Mouse (Mus musculus): ENCODE results near the gene Lias. TPM values are rescaled to one million over a fixed set of nuclear protein-coding genes. Genes with fewer than 3 reads are reported as not detected.
A peak's percentile ranks its signal among the peaks of the same experiment; 100 is the strongest.

Lias gene
- polyA plus RNA-seq, 1 experiment from 2014 or later = 70.4 TPM

DNA sequence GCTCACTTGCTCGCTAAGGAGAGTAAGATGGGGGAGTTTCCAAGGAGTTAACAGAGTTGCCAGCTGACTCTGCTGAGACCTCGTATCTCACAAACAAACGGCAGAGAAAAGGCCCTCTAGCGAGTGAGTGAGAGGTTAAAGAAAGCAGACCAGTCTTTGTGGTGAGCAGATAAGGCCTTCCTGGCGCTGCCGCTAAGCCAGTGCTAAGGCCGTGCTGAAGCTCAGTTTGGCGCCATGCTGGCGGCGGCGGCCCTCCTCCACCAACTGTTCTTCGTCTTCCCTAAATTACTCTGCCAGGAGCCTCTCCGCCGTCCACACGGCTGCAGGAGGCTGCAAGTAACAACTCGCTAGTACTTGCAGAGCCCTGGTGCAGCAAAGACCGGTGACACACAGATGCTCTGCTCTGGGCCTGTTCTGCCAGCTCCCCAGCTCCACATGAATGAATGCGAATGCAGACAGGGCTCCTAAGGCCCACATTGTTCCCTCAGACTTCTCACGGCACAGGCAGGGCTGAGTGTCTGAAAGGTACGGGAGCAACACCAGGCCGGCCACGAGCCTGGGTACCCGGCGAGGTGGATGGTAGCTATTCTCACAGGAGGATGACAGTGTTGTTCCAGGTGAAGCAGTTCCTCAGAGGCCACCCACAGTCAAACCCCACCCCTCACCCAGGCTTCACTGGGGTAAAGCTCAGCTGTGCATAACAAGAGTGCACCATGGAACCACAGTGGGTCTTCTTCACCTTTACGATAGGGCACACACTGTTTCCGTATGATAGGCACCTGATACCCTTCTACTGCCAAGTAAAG lies 24.6 kb downstream of the Lias start:
- Histone ChIP-seq H3K4me2 (ENCODE audit: low read depth, low read length) (peak overlapping the region; percentile 19; the same call in 1 of the 2 replicates), H3K9ac (replicated peaks; ENCODE audit: low read length) (peak overlapping the region; percentile 50), H3K27ac (replicated peaks; ENCODE audit: low read depth, low read length) (peak overlapping the region; percentile 76), H3K36me3 (replicated peaks; ENCODE audit: control insufficient read depth, insufficient read depth, low read depth, low read length) (peaks cover 5% of the 10 kb centered on the region), H3K4me1 (ENCODE audit: control insufficient read depth, insufficient read depth, low read length) (no peaks in the 10 kb centered on the region; the same call in 1 of the 2 replicates), H3K9me3 (replicated peaks; ENCODE audit: control insufficient read depth, low read length) (no peaks in the 10 kb centered on the region), H3K27me3 (ENCODE audit: control insufficient read depth, insufficient read depth, low read length) (no peaks in the 10 kb centered on the region), H3K4me3 (ENCODE audit: low read depth, low read length) (no peak overlapping the region)
- whole genome bisulfite sequencing = 18% methylated on average over 26 of the region's 26 CpGs
- peak; percentile 84 for ATAC-seq (replicated peaks; ENCODE audit: insufficient number of reproducible peaks, low FRiP score, low TSS enrichment, low read depth)
- peak; percentile 73 for DNase-seq (ENCODE audit: low spot score)

DNA sequence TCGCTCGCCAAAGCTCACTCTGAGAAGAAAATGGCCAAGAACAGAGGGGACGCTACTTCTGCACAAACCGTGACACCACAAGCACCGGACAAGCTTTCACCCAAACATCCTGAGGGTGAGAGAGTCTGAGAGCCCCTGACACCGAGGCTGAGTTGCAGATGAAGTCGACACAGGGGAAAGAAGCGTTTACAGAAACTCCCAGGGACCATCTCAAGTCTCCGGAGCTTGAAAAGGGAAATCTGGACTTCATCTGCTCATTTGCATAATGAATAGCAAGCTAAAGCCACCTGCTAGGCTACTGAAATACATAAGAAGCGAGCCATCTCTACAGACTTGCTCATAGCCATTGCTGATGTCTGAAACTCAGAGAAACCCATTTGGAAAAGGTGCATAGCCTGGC lies 27.8 kb downstream of the Lias start:
- H3K27ac ChIP-seq (replicated peaks; ENCODE audit: low read depth, low read length) = no peak overlapping the region

DNA sequence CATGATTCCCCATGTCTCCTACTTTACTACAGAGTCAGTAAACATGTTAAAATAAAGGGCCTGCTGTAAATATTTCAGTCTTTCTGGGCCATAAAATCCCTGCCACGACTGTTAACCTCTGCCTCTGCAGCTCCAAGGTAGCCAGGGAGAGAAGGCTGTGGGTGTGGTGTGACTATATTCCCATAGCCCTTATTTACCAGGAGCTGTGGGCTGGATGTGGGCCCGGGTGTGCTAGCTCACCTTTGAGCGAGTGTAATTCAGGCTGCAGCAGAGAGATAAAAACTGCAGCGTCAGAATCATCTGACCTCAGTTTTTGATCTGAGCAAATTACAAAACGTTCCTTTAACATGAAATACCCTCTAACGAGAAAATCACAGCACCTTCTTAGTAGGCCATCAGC lies 29.5 kb downstream of the Lias start:
- no peaks in the 10 kb centered on the region for H3K27me3 ChIP-seq (ENCODE audit: control insufficient read depth, insufficient read depth, low read length)
- H3K9ac ChIP-seq (replicated peaks; ENCODE audit: low read length) = no peak overlapping the region
- no peak overlapping the region for H3K4me3 ChIP-seq (ENCODE audit: low read depth, low read length)
- no peak for DNase-seq (ENCODE audit: low spot score)
- H3K27ac ChIP-seq (replicated peaks; ENCODE audit: low read depth, low read length) = no peak overlapping the region
- no peak for ATAC-seq (replicated peaks; ENCODE audit: insufficient number of reproducible peaks, low FRiP score, low TSS enrichment, low read depth)
- H3K4me1 ChIP-seq (ENCODE audit: control insufficient read depth, insufficient read depth, low read length) = no peaks in the 10 kb centered on the region; the same call in 1 of the 2 replicates
- H3K9me3 ChIP-seq (replicated peaks; ENCODE audit: control insufficient read depth, low read length) = no peaks in the 10 kb centered on the region
- peaks cover 5% of the 10 kb centered on the region; the same call in 1 of the 2 replicates for H3K36me3 ChIP-seq (replicated peaks; ENCODE audit: control insufficient read depth, insufficient read depth, low read depth, low read length)
- WGBS = 84% methylated on average over 6 of the region's 6 CpGs
- H3K4me2 ChIP-seq (ENCODE audit: low read depth, low read length) = no peak overlapping the region

More for the DNA sequence above, 27.8 kb downstream of the Lias start:
- no peak for DNase-seq (ENCODE audit: low spot score)
- no peak overlapping the region for H3K9ac ChIP-seq (replicated peaks; ENCODE audit: low read length)
- H3K4me1 ChIP-seq (ENCODE audit: control insufficient read depth, insufficient read depth, low read length) = no peaks in the 10 kb centered on the region; the same call in 1 of the 2 replicates
- H3K36me3 ChIP-seq (replicated peaks; ENCODE audit: control insufficient read depth, insufficient read depth, low read depth, low read length) = peaks cover 5% of the 10 kb centered on the region; the same call in 1 of the 2 replicates
- H3K4me3 ChIP-seq (ENCODE audit: low read depth, low read length) = no peak overlapping the region
- no peaks in the 10 kb centered on the region for H3K9me3 ChIP-seq (replicated peaks; ENCODE audit: control insufficient read depth, low read length)
- WGBS = 80% methylated on average over 10 of the region's 10 CpGs
- H3K27me3 ChIP-seq (ENCODE audit: control insufficient read depth, insufficient read depth, low read length) = no peaks in the 10 kb centered on the region
- H3K4me2 ChIP-seq (ENCODE audit: low read depth, low read length) = no peak overlapping the region
- no peak for ATAC-seq (replicated peaks; ENCODE audit: insufficient number of reproducible peaks, low FRiP score, low TSS enrichment, low read depth)

DNA sequence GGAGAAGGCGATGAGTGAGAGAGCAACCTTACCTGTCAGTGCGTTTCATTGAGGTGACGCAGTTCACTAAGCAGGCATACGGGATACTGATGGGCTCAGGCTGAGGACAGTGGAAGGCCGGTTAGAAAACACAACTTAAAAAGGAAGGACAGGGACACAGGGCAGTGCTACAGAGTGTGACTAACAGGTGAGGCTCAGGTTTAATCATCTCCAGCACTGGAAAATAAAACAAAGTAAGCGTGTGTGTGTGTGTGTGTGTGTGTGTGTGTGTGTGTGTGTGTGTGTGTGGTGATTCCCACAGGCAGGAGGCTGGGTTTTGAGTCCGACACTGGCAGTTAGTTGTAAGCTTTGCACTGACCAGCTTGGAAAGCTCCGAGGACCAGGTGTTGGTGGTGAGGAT lies 31.5 kb downstream of the Lias start:
- Histone ChIP-seq H3K36me3 (replicated peaks; ENCODE audit: control insufficient read depth, insufficient read depth, low read depth, low read length) (no peaks in the 10 kb centered on the region; the same call in 1 of the 2 replicates), H3K27me3 (ENCODE audit: control insufficient read depth, insufficient read depth, low read length) (no peaks in the 10 kb centered on the region), H3K9me3 (replicated peaks; ENCODE audit: control insufficient read depth, low read length) (no peaks in the 10 kb centered on the region), H3K9ac (replicated peaks; ENCODE audit: low read length) (no peak overlapping the region), H3K4me2 (ENCODE audit: low read depth, low read length) (no peak overlapping the region), H3K27ac (replicated peaks; ENCODE audit: low read depth, low read length) (no peak overlapping the region), H3K4me1 (ENCODE audit: control insufficient read depth, insufficient read depth, low read length) (no peaks in the 10 kb centered on the region), H3K4me3 (ENCODE audit: low read depth, low read length) (no peak overlapping the region)
- 87% methylated on average over 8 of the region's 8 CpGs for WGBS
- no peak for ATAC-seq (replicated peaks; ENCODE audit: insufficient number of reproducible peaks, low FRiP score, low TSS enrichment, low read depth)
- DNase-seq (ENCODE audit: low spot score) = no peak

DNA sequence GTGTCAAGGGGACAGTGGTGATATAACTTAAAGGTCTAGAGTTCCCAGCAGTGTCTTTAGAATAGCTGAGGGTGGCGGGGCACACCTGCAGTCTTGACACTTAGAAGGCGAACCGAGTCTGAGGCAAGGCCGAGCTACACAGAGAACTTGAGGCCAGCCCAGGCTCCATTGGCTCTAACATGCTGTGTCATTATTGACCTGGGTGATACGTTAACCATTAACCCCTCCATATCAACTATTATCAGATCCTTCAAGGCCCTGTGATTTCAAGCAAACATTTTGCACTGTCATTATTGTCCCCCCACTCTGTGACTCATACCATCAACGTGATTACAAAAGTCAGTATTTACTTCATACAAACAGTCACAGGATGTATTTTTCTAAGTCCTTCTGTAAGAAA lies 32.9 kb downstream of the Lias start:
- H3K27ac ChIP-seq (replicated peaks; ENCODE audit: low read depth, low read length) = no peak overlapping the region
- no peaks in the 10 kb centered on the region; the same call in 1 of the 2 replicates for H3K36me3 ChIP-seq (replicated peaks; ENCODE audit: control insufficient read depth, insufficient read depth, low read depth, low read length)
- H3K9me3 ChIP-seq (replicated peaks; ENCODE audit: control insufficient read depth, low read length) = no peaks in the 10 kb centered on the region
- 92% methylated on average over 6 of the region's 6 CpGs for WGBS
- DNase-seq (ENCODE audit: low spot score) (no peak), ATAC-seq (replicated peaks; ENCODE audit: insufficient number of reproducible peaks, low FRiP score, low TSS enrichment, low read depth) (no peak)
- no peak overlapping the region for H3K4me2 ChIP-seq (ENCODE audit: low read depth, low read length)
- no peaks in the 10 kb centered on the region for H3K4me1 ChIP-seq (ENCODE audit: control insufficient read depth, insufficient read depth, low read length)
- no peak overlapping the region for H3K4me3 ChIP-seq (ENCODE audit: low read depth, low read length)
- H3K9ac ChIP-seq (replicated peaks; ENCODE audit: low read length) = no peak overlapping the region
- no peaks in the 10 kb centered on the region for H3K27me3 ChIP-seq (ENCODE audit: control insufficient read depth, insufficient read depth, low read length)

DNA sequence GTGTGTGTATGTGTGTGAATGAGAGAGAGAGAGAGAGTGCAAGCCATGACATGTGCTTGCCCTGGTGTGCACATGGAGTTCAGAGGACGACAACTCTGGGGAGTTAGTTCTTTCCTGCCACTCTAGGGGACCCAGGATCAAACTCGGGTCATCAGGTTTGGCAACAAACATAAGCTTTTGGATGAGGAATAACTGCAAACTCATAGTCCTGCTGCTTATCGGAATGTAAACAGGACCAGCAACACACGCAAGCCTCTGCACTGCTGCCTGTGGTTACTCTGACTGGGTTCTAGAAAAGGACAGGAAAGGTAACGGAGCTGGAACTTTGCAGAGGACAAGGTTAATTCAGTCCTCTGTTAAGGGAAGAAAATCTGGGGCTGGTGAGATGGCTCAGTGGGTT lies 34.0 kb downstream of the Lias start:
- ATAC-seq (replicated peaks; ENCODE audit: insufficient number of reproducible peaks, low FRiP score, low TSS enrichment, low read depth) (no peak), DNase-seq (ENCODE audit: low spot score) (no peak)
- Histone ChIP-seq H3K27me3 (ENCODE audit: control insufficient read depth, insufficient read depth, low read length) (no peaks in the 10 kb centered on the region), H3K9me3 (replicated peaks; ENCODE audit: control insufficient read depth, low read length) (no peaks in the 10 kb centered on the region), H3K9ac (replicated peaks; ENCODE audit: low read length) (no peak overlapping the region), H3K36me3 (replicated peaks; ENCODE audit: control insufficient read depth, insufficient read depth, low read depth, low read length) (no peaks in the 10 kb centered on the region; the same call in 1 of the 2 replicates), H3K4me2 (ENCODE audit: low read depth, low read length) (no peak overlapping the region), H3K4me1 (ENCODE audit: control insufficient read depth, insufficient read depth, low read length) (no peaks in the 10 kb centered on the region), H3K27ac (replicated peaks; ENCODE audit: low read depth, low read length) (no peak overlapping the region), H3K4me3 (ENCODE audit: low read depth, low read length) (no peak overlapping the region)
- 92% methylated on average over 5 of the region's 5 CpGs for WGBS

DNA sequence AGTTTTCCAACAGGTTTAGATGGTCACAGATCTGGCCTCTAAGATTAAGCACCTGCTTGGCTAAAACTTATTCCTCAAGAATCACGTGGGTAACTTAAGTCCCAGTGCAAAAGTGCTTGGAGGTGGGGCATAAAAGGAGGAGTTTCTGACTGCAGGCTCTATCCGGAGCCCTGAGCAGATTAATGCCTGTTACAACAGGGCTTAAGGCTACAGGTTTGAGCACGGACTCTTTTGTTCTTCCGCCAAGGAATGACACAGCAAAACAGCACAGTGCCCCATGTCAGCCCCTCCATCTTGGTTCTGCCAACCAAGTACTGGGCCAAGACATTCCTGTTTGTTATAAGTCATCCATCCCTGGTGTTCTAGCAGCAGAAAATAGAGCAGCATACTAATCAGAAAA lies 37.0 kb downstream of the Lias start:
- Histone ChIP-seq H3K4me3 (ENCODE audit: low read depth, low read length) (no peak overlapping the region), H3K4me2 (ENCODE audit: low read depth, low read length) (no peak overlapping the region), H3K9ac (replicated peaks; ENCODE audit: low read length) (no peak overlapping the region), H3K4me1 (ENCODE audit: control insufficient read depth, insufficient read depth, low read length) (no peaks in the 10 kb centered on the region), H3K27ac (replicated peaks; ENCODE audit: low read depth, low read length) (no peak overlapping the region), H3K9me3 (replicated peaks; ENCODE audit: control insufficient read depth, low read length) (no peaks in the 10 kb centered on the region), H3K27me3 (ENCODE audit: control insufficient read depth, insufficient read depth, low read length) (no peaks in the 10 kb centered on the region), H3K36me3 (replicated peaks; ENCODE audit: control insufficient read depth, insufficient read depth, low read depth, low read length) (no peaks in the 10 kb centered on the region)
- DNase-seq (ENCODE audit: low spot score) (no peak), ATAC-seq (replicated peaks; ENCODE audit: insufficient number of reproducible peaks, low FRiP score, low TSS enrichment, low read depth) (no peak)
- WGBS = 50% methylated on average over 4 of the region's 4 CpGs

DNA sequence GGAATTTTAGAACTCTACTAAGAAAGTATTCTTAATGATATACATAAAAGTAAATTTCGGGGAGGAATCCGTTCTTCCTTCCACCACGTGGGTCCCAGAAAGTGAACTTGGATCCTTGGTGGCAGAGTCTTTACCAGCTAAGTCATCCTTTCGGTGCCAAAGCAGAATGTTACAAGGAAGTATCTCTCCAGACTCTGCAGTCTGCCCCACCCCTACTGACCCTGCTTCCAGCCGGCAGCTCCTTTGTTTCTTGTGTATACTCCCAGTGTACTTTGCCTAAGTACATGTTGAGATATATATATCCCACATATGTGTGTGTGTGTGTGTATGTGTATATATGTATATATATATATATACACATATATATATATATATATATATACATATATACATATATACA lies 38.1 kb downstream of the Lias start:
- Histone ChIP-seq H3K9ac (replicated peaks; ENCODE audit: low read length) (no peak overlapping the region), H3K27ac (replicated peaks; ENCODE audit: low read depth, low read length) (no peak overlapping the region), H3K9me3 (replicated peaks; ENCODE audit: control insufficient read depth, low read length) (no peaks in the 10 kb centered on the region), H3K4me1 (ENCODE audit: control insufficient read depth, insufficient read depth, low read length) (no peaks in the 10 kb centered on the region), H3K27me3 (ENCODE audit: control insufficient read depth, insufficient read depth, low read length) (no peaks in the 10 kb centered on the region), H3K4me2 (ENCODE audit: low read depth, low read length) (no peak overlapping the region), H3K4me3 (ENCODE audit: low read depth, low read length) (no peak overlapping the region), H3K36me3 (replicated peaks; ENCODE audit: control insufficient read depth, insufficient read depth, low read depth, low read length) (no peaks in the 10 kb centered on the region)
- no peak for DNase-seq (ENCODE audit: low spot score)
- ATAC-seq (replicated peaks; ENCODE audit: insufficient number of reproducible peaks, low FRiP score, low TSS enrichment, low read depth) = no peak
- 92% methylated on average over 5 of the region's 5 CpGs for WGBS
